Mouse (Mus musculus) hematopoietic stem cell, adult 5-6 weeks (primary cell): ENCODE data around the gene Olfr736. TPM values are rescaled to one million over a fixed set of nuclear protein-coding genes. Genes with fewer than 3 reads are reported as not detected.

ENCODE experiments used
- ATAC-seq, 2 experiments: fragments of 125-278 bp in 1 of 2; replicated peaks in 1 of 2; 2 replicates each; pipeline ENCODE4 v1.8.0; 2016 to 2017; ENCODE audit warnings: inconsistent platforms in 2 of 2, mild to moderate bottlenecking in 2 of 2, moderate number of reproducible peaks in 2 of 2, low read depth in 1 of 2, moderate TSS enrichment in 1 of 2; ENCODE audit not compliant: low FRiP score in 2 of 2, poor library complexity in 2 of 2, severe bottlenecking in 2 of 2, insufficient read depth in 1 of 2, low TSS enrichment in 1 of 2
- total RNA-seq: library from RNA; stranded (forward); fragments of 172-1452, 232-1000 nt; gene quantifications from 2 replicates; pipeline ENCODE4 v1.2.3, GENCODE M21; 2017

The Olfr736 gene
- not detected in 2 replicates for total RNA-seq

DNA sequence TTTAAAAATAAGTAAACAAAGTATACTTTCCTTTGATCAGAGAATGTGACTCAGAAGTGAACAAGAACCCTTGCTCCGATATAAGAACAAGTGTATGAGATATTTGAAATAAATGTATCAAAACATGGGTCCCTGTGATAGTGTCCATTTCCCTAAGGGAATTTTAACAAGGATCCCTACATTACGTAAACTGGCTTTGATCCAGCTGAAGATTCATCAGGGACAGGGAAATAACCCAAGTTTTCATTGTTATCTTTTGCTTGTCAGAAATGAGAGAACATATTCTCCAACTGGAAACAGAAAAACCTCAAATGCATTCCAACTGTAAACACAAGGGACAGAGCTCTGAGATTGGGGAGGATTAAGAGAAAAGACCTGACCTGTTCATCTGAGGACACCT, at the start of gene Olfr736:
TSS of gene Olfr736 (plus strand) at position 301 of the 400 bp plus-strand sequence.
- no peak for ATAC-seq

- ATAC-seq = no peak
Observed at GRCm38 (mm10) chr14:50348796-50349195, 32.2 kb upstream of the Olfr736 start, which contains the start of gene Olfr735. Gene Olfr735, minus strand, starts transcription at chr14:50348872.

DNA sequence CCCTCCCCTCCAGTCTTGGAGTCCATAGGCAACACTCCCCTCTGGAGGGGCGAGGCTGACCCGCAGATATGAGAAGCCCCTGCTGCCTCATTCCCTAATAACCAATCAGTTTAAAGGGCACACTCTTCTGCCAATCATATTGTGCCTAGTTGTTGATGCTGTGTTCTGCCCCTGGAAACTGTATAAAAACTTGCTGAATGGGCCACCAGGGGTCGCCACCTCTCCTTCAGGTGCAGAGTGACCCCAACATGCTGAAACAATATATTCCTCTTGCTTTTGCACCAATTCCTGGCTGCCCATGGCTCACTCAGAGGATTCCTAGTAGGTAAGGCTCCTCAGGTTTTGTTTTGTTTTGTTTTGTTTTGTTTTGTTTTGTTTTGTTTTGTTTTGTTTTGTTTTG, 28.5 kb upstream of the Olfr736 start:
- ATAC-seq = peak; percentile 67 to 82

- ATAC-seq = no peak
Observed at GRCm38 (mm10) chr14:50356725-50357124, 24.2 kb upstream of the Olfr736 start.

DNA sequence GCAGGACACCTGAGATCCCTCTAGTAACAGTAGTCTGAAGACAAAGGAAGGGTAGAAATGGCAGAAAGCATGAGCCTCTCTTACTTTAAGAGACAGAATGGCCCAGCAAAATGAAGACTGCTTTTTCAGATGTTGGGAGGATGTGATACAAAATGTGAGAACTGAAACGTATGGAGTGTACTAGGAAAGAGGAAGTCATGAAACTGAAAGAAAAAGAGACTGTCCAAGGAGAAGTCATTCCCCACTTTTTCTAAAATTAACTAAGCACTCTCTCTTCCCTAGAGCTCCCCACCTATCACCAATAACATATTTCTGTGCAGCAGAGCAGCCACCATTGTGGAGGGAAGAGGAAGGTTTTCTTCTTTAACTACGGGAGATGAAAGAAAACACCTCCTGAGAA, 23.4 kb upstream of the Olfr736 start, which contains the start of gene Tlr11:
TSS of gene Tlr11 (plus strand) at position 322 of the 400 bp plus-strand sequence.
- no peak; a peak in 1 of 4 replicates for ATAC-seq

DNA sequence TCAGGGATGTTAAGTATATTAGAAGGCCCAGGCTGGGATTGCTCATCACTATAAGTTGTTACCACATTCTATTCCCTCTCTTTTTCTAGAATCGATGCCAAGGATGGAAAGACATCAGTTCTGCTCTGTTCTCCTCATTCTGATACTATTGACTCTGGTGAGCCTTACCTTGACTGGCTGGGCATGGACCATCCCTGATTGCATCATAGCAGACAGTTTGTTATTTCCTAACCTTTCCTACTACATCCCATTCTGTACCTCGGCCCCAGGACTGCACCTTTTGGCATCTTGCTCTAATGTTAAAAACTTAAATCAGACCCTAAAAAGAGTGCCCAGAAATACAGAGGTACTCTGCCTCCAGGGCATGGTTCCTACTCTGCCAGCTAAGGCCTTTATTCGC, 20.5 kb upstream of the Olfr736 start:
- ATAC-seq = no peak

DNA sequence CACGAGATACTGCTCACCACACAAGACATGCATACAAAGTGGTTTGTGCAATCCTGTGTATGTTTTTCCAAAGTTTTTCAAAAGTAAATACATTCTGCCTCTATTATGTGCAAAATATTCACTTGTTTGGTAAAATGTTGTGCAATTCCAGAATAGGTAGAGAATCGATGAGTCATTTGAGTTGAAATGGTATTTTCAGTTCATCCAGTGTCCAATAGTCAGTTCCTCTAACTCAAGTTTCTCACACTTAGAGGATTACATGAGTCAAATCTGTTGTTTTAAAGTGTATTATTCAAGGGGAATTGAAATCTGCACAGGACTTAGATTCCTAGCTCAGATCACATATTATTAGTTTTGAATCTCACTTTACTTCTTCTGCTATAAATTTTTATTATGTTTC, 17.4 kb upstream of the Olfr736 start:
- ATAC-seq = no peak

GRCm38 (mm10) chr14:50407268-50407667, 26.3 kb downstream of the Olfr736 start, which contains the start of gene Olfr738:
Gene Olfr738, plus strand, starts transcription at chr14:50407568.
- no peak for ATAC-seq

- ATAC-seq = no peak
Observed at GRCm38 (mm10) chr14:50418326-50418725, 37.4 kb downstream of the Olfr736 start, which contains the start of gene Olfr739. Gene Olfr739, plus strand, starts transcription at chr14:50418626.

Other genes with a start within 250 kb of the Olfr736 start
- gene Olfr728, start 238.5 kb upstream of the Olfr736 start, total RNA-seq = not detected in 2 replicates
- not detected in 2 replicates for gene Olfr729, start 228.3 kb upstream of the Olfr736 start, total RNA-seq
- not detected in 2 replicates for gene Olfr730, start 193.0 kb upstream of the Olfr736 start, total RNA-seq
- gene Olfr731, start 139.3 kb upstream of the Olfr736 start, total RNA-seq = not detected in 2 replicates
- not detected in 2 replicates for gene Olfr732, start 97.0 kb upstream of the Olfr736 start, total RNA-seq
- gene Olfr733, start 79.6 kb upstream of the Olfr736 start, total RNA-seq = not detected in 2 replicates
- gene Olfr734, start 54.4 kb upstream of the Olfr736 start, total RNA-seq = not detected in 2 replicates
- not detected in 2 replicates for gene Olfr735, start 32.3 kb upstream of the Olfr736 start, total RNA-seq
- gene Tlr11, start 23.2 kb upstream of the Olfr736 start, total RNA-seq = not detected in 2 replicates
- not detected in 2 replicates for gene Olfr738, start 26.4 kb downstream of the Olfr736 start, total RNA-seq
- gene Olfr739, start 37.5 kb downstream of the Olfr736 start, total RNA-seq = not detected in 2 replicates
- not detected in 2 replicates for gene Olfr740, start 64.4 kb downstream of the Olfr736 start, total RNA-seq
- gene Olfr741, start 91.6 kb downstream of the Olfr736 start, total RNA-seq = not detected in 2 replicates
- gene Olfr742, start 122.4 kb downstream of the Olfr736 start, total RNA-seq = not detected in 2 replicates
- gene Olfr743, start 140.7 kb downstream of the Olfr736 start, total RNA-seq = not detected in 2 replicates
- not detected in 2 replicates for gene Olfr744, start 233.7 kb downstream of the Olfr736 start, total RNA-seq